Mouse (Mus musculus) liver, embryonic 16.5 days (tissue): ENCODE data around the gene Car9. TPM values are rescaled to one million over a fixed set of nuclear protein-coding genes. Genes with fewer than 3 reads are reported as not detected.

ENCODE experiments used
- ATAC-seq: fragments of 200-750 bp; cut with Nextera tagmentation; 2 replicates; pipeline ENCODE4 v1.8.0; 2017; ENCODE audit warnings: low read depth, mild to moderate bottlenecking, moderate number of reproducible peaks, moderate library complexity
- H3K27ac ChIP-seq: fragments of 300-500 bp; sonication (generic); 2 replicates; pipeline ENCODE4 v1.5.1; 2014; ENCODE audit warnings: mild to moderate bottlenecking, low read length
- H3K27me3 ChIP-seq: fragments of 300-500 bp; sonication (generic); 2 replicates; pipeline ENCODE4 v1.6.1; 2014; ENCODE audit warnings: low read depth, low read length, mixed read lengths; ENCODE audit not compliant: control insufficient read depth, insufficient read depth
- H3K36me3 ChIP-seq: fragments of 300-500 bp; sonication (generic); 2 replicates; pipeline ENCODE4 v1.6.1; 2014; ENCODE audit warnings: mild to moderate bottlenecking; ENCODE audit not compliant: control insufficient read depth, insufficient read depth
- H3K4me1 ChIP-seq: fragments of 300-500 bp; sonication (generic); 2 replicates; pipeline ENCODE4 v1.6.1; 2014; ENCODE audit warnings: low read depth, low read length, mixed read lengths; ENCODE audit not compliant: control insufficient read depth
- H3K4me2 ChIP-seq: fragments of 300-500 bp; sonication (generic); 2 replicates; pipeline ENCODE4 v1.6.1; 2014; ENCODE audit warnings: low read depth, low read length, mixed read lengths
- H3K4me3 ChIP-seq: fragments of 300-500 bp; sonication (generic); 2 replicates; pipeline ENCODE4 v1.5.1; 2014; ENCODE audit warnings: low read depth, mild to moderate bottlenecking, low read length
- H3K9ac ChIP-seq: fragments of 300-500 bp; sonication (generic); 2 replicates; pipeline ENCODE4 v1.6.1; 2014; ENCODE audit warnings: low read depth, low read length
- H3K9me3 ChIP-seq: fragments of 300-500 bp; sonication (generic); replicated peaks from 2 replicates; pipeline ENCODE4 v1.6.1; 2016; ENCODE audit warnings: low read length; ENCODE audit not compliant: control insufficient read depth
- WGBS: fragments of 180-500 bp; shearing (Covaris S2); extraction: QIAGEN DNeasy Blood & Tissue Kit; methylation state at CpG from one replicate; pipeline ENCODE4 v1.1.7; 2014; ENCODE audit not compliant: insufficient replicate concordance; 5-methylcytosine and 5-hydroxymethylcytosine counted together
- polyA plus RNA-seq: library from polyadenylated mRNA; unstranded; fragments of >200 nt; fragmentation: Nextera tagmentation; extraction: Ambion mirVana; gene quantifications from 2 replicates; pipeline ENCODE4 v1.2.1, GENCODE M21; 2015

The Car9 gene
- polyA plus RNA-seq, 1 experiment from 2014 or later = 1.3 TPM

DNA sequence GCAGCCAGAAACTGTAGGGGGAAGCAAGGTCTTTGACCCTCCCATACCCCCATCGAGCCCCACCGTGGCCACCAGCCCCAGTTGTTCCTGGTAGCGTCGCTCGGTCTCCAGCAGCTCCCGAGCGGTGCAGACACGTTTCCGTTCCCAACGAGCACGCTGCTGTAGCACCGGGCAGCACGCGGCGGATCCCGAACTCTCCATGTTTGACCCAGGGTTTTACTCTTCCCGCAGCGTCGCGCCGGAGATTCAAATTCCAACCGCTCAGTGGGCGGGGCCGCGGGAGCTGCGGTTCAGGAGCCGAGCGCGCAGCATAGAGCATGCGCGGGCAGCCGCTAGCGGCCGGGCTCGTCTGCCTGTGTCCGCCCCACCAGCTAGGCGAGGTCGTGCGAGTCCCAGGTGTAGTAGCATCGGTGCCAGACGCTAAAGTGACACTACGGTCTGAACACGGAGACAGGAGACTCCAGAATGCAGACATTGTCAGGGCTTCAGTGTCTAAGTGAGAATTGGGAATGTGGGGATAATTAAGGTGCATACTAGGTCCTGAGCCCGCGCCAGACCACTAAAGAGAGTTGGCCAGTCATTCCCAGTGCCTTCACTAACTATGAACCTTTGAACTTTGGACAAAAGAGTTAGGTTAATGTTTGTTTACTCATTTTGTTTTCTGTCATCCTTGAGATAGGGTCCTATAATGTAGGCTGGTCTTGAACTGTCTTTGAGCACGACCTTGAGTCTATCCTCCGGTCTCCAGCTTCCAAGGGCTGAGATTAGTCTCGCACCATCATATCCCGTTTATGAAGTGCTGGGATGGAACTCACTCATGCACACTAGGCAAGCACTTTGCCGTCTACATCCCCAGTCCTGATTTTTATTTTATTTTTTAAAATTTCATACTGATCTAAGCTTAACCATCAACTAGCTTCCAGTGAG, 7.1 kb upstream of the Car9 start, which contains the start of gene Arhgef39:
Arhgef39 (minus strand) TSS at position 289 of the 927 bp plus-strand sequence.
- Histone ChIP-seq H3K27ac (peak within 1 kb of the TSS; percentile 75), H3K9me3 (no peaks in the 10 kb centered on the region), H3K4me1 (peaks cover 33% of the 10 kb centered on the region), H3K9ac (peak within 1 kb of the TSS; percentile 88), H3K4me3 (peak within 1 kb of the TSS; percentile 83), H3K27me3 (no peaks in the 10 kb centered on the region), H3K36me3 (peaks cover 24% of the 10 kb centered on the region), H3K4me2 (peak within 1 kb of the TSS; percentile 85)
- WGBS = 7% methylated on average over 50 of the region's 50 CpGs
- ATAC-seq = peak; percentile 95

DNA sequence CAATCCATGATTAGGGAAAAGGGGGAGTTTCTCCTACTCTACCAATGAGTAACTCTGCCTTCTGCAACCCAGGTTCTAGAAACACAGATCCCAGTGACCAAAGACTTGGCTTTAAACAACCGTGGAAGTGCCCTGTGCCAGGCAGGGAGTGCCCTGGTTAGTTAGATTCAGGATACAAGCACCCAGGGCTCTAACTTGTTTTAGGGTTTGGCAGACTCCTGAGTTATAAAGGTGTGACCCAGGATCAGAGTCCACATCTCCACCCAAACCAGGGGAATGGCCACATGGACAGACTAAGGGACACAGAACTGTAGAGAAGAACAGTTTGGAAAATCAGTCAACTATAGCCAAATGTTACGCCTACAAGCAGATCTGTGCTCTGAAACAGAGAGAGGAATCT, 3.7 kb upstream of the Car9 start:
- no peaks in the 10 kb centered on the region for H3K9me3 ChIP-seq
- H3K36me3 ChIP-seq = no peaks in the 10 kb centered on the region
- H3K4me2 ChIP-seq = no peak overlapping the region
- peaks cover 19% of the 10 kb centered on the region for H3K4me1 ChIP-seq
- ATAC-seq = no peak
- no peak overlapping the region for H3K4me3 ChIP-seq
- 72% methylated on average over 2 of the region's 2 CpGs for WGBS
- no peak overlapping the region for H3K27ac ChIP-seq
- no peak overlapping the region for H3K9ac ChIP-seq
- no peaks in the 10 kb centered on the region for H3K27me3 ChIP-seq

DNA sequence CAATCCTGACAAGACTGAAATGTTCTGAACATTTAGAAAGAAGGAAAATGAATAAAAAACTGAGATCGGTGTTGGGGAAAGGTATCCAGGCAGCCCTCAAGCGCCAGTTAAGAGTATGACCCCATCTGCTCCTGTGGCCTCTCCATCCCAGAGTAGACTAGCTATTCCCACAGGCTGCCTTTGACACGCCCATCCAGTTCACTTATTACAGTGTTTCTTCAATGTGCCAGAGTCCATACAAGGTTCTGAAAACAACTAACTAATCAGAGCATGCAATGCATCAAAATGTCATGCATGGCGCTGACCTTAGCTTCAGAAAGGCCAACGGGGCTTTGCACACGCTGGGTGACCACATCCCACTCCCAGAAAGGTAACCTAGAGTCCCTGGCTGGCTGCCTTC, 3.3 kb upstream of the Car9 start:
- 57% methylated on average over 6 of the region's 6 CpGs for WGBS
- H3K9me3 ChIP-seq = no peaks in the 10 kb centered on the region
- no peak overlapping the region for H3K9ac ChIP-seq
- peaks cover 14% of the 10 kb centered on the region for H3K4me1 ChIP-seq
- H3K4me2 ChIP-seq = no peak overlapping the region
- no peak overlapping the region for H3K27ac ChIP-seq
- no peaks in the 10 kb centered on the region for H3K27me3 ChIP-seq
- ATAC-seq = no peak
- H3K36me3 ChIP-seq = no peaks in the 10 kb centered on the region
- H3K4me3 ChIP-seq = no peak overlapping the region

DNA sequence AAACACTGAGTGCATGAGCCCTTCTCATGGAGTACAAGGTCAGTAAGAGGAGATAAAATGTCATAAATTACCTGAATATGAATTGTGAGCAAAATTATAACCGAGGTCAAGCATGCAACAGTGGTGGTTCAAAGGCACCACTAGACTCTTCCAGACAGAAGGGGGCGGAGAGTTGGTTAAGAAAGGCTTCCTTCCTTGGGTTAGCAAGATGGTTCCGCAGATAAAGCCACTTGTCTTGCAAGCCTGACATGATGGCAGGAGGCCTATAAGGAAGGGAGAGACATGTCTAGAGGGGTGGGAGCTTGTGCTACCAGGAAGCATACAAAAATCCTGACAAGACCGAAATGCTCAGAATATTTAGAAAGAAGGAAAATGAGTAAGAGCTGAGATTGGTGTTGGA, 2.5 kb upstream of the Car9 start:
- no peak overlapping the region for H3K9ac ChIP-seq
- H3K4me1 ChIP-seq = peaks cover 15% of the 10 kb centered on the region
- H3K27me3 ChIP-seq = peaks cover under 1% of the 10 kb centered on the region; the same call in 1 of the 2 replicates
- H3K36me3 ChIP-seq = no peaks in the 10 kb centered on the region
- no peaks in the 10 kb centered on the region for H3K9me3 ChIP-seq
- no peak for ATAC-seq
- H3K27ac ChIP-seq = no peak overlapping the region
- no peak overlapping the region for H3K4me2 ChIP-seq
- WGBS = 25% methylated on average over 4 of the region's 4 CpGs
- H3K4me3 ChIP-seq = no peak overlapping the region

GRCm38 (mm10) chr4:43506074-43506473, 692 bp upstream of the Car9 start:
- no peak overlapping the region for H3K4me3 ChIP-seq
- ATAC-seq = no peak
- H3K9ac ChIP-seq = no peak overlapping the region
- no peaks in the 10 kb centered on the region for H3K9me3 ChIP-seq
- H3K4me1 ChIP-seq = peaks cover 10% of the 10 kb centered on the region
- no peak overlapping the region for H3K27ac ChIP-seq
- H3K4me2 ChIP-seq = no peak overlapping the region
- peaks cover 3% of the 10 kb centered on the region; the same call in 1 of the 2 replicates for H3K27me3 ChIP-seq
- WGBS = 67% methylated on average over 8 of the region's 8 CpGs
- H3K36me3 ChIP-seq = no peaks in the 10 kb centered on the region

DNA sequence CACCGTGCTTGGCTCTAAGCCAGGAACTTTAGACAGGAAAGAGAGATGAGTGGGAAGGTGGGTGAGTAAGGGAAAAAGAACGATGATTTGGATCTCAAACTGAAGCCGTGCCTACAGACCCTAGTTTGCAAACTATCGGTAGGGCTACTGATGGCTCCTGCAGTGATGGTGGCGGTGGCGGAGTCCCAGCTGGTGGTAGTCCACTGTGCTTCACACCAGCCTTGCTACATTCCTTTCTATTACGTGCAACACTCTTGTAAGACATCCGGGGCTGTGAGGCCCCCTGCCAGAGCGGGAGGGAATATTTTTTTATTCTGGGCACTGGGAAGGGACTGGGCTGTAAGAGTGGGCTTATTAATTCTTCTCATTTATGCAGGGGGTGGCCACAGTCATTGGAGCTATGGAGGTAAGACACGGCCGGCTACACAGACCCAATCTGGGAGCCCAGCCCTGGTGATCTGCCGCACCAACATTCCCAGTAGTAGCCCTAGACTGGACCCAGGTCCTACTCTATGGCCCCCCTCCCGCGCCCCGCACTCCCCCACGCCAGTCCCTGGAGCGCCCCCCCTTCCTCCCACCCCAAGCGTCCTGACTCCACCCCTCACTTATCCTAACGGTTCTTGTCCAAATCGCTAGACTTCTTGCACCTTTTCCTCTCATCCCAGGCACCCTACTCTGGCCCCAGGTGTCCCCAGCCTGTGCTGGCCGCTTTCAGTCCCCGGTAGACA, 1.3 kb downstream of the Car9 start:
- H3K27me3 ChIP-seq = peaks cover 3% of the 10 kb centered on the region; the same call in 1 of the 2 replicates
- H3K4me1 ChIP-seq = peaks cover 10% of the 10 kb centered on the region
- peak; percentile 33 for ATAC-seq
- peak overlapping the region; percentile 59 for H3K4me3 ChIP-seq
- no peak overlapping the region for H3K27ac ChIP-seq
- peak overlapping the region; percentile 52 for H3K9ac ChIP-seq
- H3K4me2 ChIP-seq = peak overlapping the region; percentile 72
- no peaks in the 10 kb centered on the region for H3K9me3 ChIP-seq
- WGBS = 6% methylated on average over 22 of the region's 22 CpGs
- H3K36me3 ChIP-seq = no peaks in the 10 kb centered on the region

- H3K36me3 ChIP-seq = no peaks in the 10 kb centered on the region
- peak overlapping the region; percentile 52 for H3K9ac ChIP-seq
- H3K9me3 ChIP-seq = no peaks in the 10 kb centered on the region
- ATAC-seq = peak; percentile 84
- peaks cover 3% of the 10 kb centered on the region; the same call in 1 of the 2 replicates for H3K27me3 ChIP-seq
- WGBS = 3% methylated on average over 13 of the region's 13 CpGs
- no peak overlapping the region for H3K27ac ChIP-seq
- peaks cover 10% of the 10 kb centered on the region for H3K4me1 ChIP-seq
- H3K4me2 ChIP-seq = peak overlapping the region; percentile 72
- H3K4me3 ChIP-seq = peak overlapping the region; percentile 59
Measured at GRCm38 (mm10) chr4:43508666-43508997, 1.9 kb downstream of the Car9 start.

- H3K36me3 ChIP-seq = no peaks in the 10 kb centered on the region
- H3K9me3 ChIP-seq = no peaks in the 10 kb centered on the region
- peak overlapping the region; percentile 52 for H3K9ac ChIP-seq
- H3K4me2 ChIP-seq = peak overlapping the region; percentile 72
- 19% methylated on average over 9 of the region's 9 CpGs for WGBS
- H3K4me1 ChIP-seq = peaks cover 10% of the 10 kb centered on the region
- no peak for ATAC-seq
- H3K4me3 ChIP-seq = peak overlapping the region; percentile 59
- H3K27ac ChIP-seq = no peak overlapping the region
- H3K27me3 ChIP-seq = peaks cover 3% of the 10 kb centered on the region; the same call in 1 of the 2 replicates
Measured at GRCm38 (mm10) chr4:43509109-43509508, 2.3 kb downstream of the Car9 start.
